Mouse (Mus musculus) left cerebral cortex, postnatal 25 days (tissue): ENCODE measurements at regions not wholly inside any gene's neighbourhood (a gene's known extent, or its start where the extent isn't known, plus 50 kb on each side); places are given as distances from the start of the nearest gene placed in this dataset.

Experiments used
- DNase-seq, 2 experiments: peaks; one replicate each; pipeline ENCODE4 v3.0.0; 2022; ENCODE audit warnings: low spot score in 2 of 2, mixed read lengths in 1 of 2
- intact Hi-C: fragments of 180-260 bp; cut with DNase I; formaldehyde crosslinking; loops from one replicate; pipeline ENCODE4 v1.15.1; 2025

- no peak for DNase-seq
- intact Hi-C loops, result no loop called here
Measured at GRCm38 (mm10) chr3:40102698-40103097, 428.4 kb upstream of the Intu start.

GRCm38 (mm10) chr3:40114811-40115210 lies 416.3 kb upstream of the Intu start:
- no peak for DNase-seq
- intact Hi-C loops, result no loop called here

- intact Hi-C loops, result no loop called here
- no peak for DNase-seq
Measured at GRCm38 (mm10) chr3:40118551-40118950, 412.5 kb upstream of the Intu start.

GRCm38 (mm10) chr3:40119462-40119861 lies 411.6 kb upstream of the Intu start:
- intact Hi-C loops, result no loop called here
- no peak for DNase-seq

GRCm38 (mm10) chr3:40120298-40120875 lies 410.7 kb upstream of the Intu start:
- DNase-seq, result peak; percentile 57 to 83
- intact Hi-C loops, result loop anchor here (2.0 to 10.0 kb wide), 2 partner anchors 306 to 1236 kb away; no protein-coding TSS in a partner anchor

- intact Hi-C loops, result loop anchor here (10.0 kb wide), 1 partner anchor 309 kb away; no protein-coding TSS in a partner anchor
- DNase-seq, result no peak
Measured at GRCm38 (mm10) chr3:40123558-40124236, 407.4 kb upstream of the Intu start.

- DNase-seq, result no peak
- intact Hi-C loops, result loop anchor here (10.0 kb wide), 1 partner anchor 312 kb away; no protein-coding TSS in a partner anchor
Measured at GRCm38 (mm10) chr3:40126903-40127302, 404.2 kb upstream of the Intu start.

- intact Hi-C loops, result no loop called here
- no peak for DNase-seq
Measured at GRCm38 (mm10) chr3:40130858-40131584, 400.1 kb upstream of the Intu start.

- no peak for DNase-seq
- intact Hi-C loops, result no loop called here
Measured at GRCm38 (mm10) chr3:40138671-40139070, 392.4 kb upstream of the Intu start.

GRCm38 (mm10) chr3:40142229-40142628 lies 388.9 kb upstream of the Intu start:
- intact Hi-C loops, result no loop called here
- DNase-seq, result no peak

- intact Hi-C loops, result no loop called here
- DNase-seq, result peak in 1 of 2 experiments; percentile 57
Measured at GRCm38 (mm10) chr3:40158631-40159030, 372.5 kb upstream of the Intu start.

GRCm38 (mm10) chr3:40159591-40160145 lies 371.4 kb upstream of the Intu start:
- intact Hi-C loops, result no loop called here
- DNase-seq, result no peak

- intact Hi-C loops, result no loop called here
- DNase-seq, result peak; percentile 7 to 65
Measured at GRCm38 (mm10) chr3:40164181-40164580, 366.9 kb upstream of the Intu start.

GRCm38 (mm10) chr3:40167970-40168626 lies 363.0 kb upstream of the Intu start:
- intact Hi-C loops, result loop anchor here (5.0 kb wide), 1 partner anchor 1286 kb away; no protein-coding TSS in a partner anchor
- no peak for DNase-seq

GRCm38 (mm10) chr3:40169590-40169989 lies 361.5 kb upstream of the Intu start:
- intact Hi-C loops, result loop anchor here (5.0 kb wide), 1 partner anchor 1287 kb away; no protein-coding TSS in a partner anchor
- no peak for DNase-seq

GRCm38 (mm10) chr3:40179726-40180317 lies 351.3 kb upstream of the Intu start:
- DNase-seq, result no peak
- intact Hi-C loops, result no loop called here

GRCm38 (mm10) chr3:40185597-40186320 lies 345.3 kb upstream of the Intu start:
- intact Hi-C loops, result no loop called here

GRCm38 (mm10) chr3:40189529-40189928 lies 341.6 kb upstream of the Intu start:
- intact Hi-C loops, result no loop called here
- no peak for DNase-seq

More at GRCm38 (mm10) chr3:40185597-40186320, 345.3 kb upstream of the Intu start:
- no peak for DNase-seq

GRCm38 (mm10) chr3:40190024-40190423 lies 341.1 kb upstream of the Intu start:
- no peak for DNase-seq
- intact Hi-C loops, result no loop called here
